Mouse (Mus musculus) heart, adult 8-10 months (tissue): Measurements from ENCODE around the gene Prkch. TPM values are rescaled to one million over a fixed set of nuclear protein-coding genes. Genes with fewer than 3 reads are reported as not detected.

Experiments
- DNase-seq: peaks from one replicate; pipeline ENCODE4 v3.0.0; 2022; ENCODE audit warnings: low spot score
- total RNA-seq, 4 experiments: library from RNA; stranded (reverse); gene quantifications; 2 replicates each; pipeline ENCODE4 v1.2.4; 2022

Prkch gene
- total RNA-seq, 4 experiments from 2014 or later: 14.1 to 19.8 (median 15.4) TPM

- no peak for DNase-seq
These were observed 170.0 kb downstream of the Prkch start for GRCm38 (mm10) chr12:73754476-73755150.

GRCm38 (mm10) chr12:73755646-73756045 lies 171.1 kb downstream of the Prkch start:
- DNase-seq: no peak

GRCm38 (mm10) chr12:73756527-73756926 lies 171.9 kb downstream of the Prkch start:
- no peak for DNase-seq

- no peak for DNase-seq
These were observed 177.4 kb downstream of the Prkch start for GRCm38 (mm10) chr12:73762001-73762400.

- DNase-seq: no peak
These were observed 178.2 kb downstream of the Prkch start for GRCm38 (mm10) chr12:73762762-73763161.

GRCm38 (mm10) chr12:73764649-73765525 lies 180.3 kb downstream of the Prkch start:
- peak; percentile 27 for DNase-seq

GRCm38 (mm10) chr12:73766152-73766551 lies 181.6 kb downstream of the Prkch start:
- DNase-seq: no peak

GRCm38 (mm10) chr12:73768788-73769187 lies 184.2 kb downstream of the Prkch start:
- DNase-seq: no peak

- peak; percentile 61 for DNase-seq
These were observed 184.9 kb downstream of the Prkch start for GRCm38 (mm10) chr12:73769536-73769935.

- DNase-seq: no peak
These were observed 186.2 kb downstream of the Prkch start for GRCm38 (mm10) chr12:73770771-73771170.

GRCm38 (mm10) chr12:73774793-73775385 lies 190.3 kb downstream of the Prkch start:
- DNase-seq: peak; percentile 43

GRCm38 (mm10) chr12:73776401-73776945 lies 191.9 kb downstream of the Prkch start:
- no peak for DNase-seq

- DNase-seq: no peak
These were observed 193.1 kb downstream of the Prkch start for GRCm38 (mm10) chr12:73777673-73778072.

GRCm38 (mm10) chr12:73779332-73780231 lies 195.0 kb downstream of the Prkch start:
- DNase-seq: peak; percentile 75

- DNase-seq: peak; percentile 61
These were observed 196.9 kb downstream of the Prkch start for GRCm38 (mm10) chr12:73781425-73782032.

GRCm38 (mm10) chr12:73786909-73787308 lies 202.3 kb downstream of the Prkch start:
- DNase-seq: peak; percentile 85

- DNase-seq: no peak
These were observed 204.3 kb downstream of the Prkch start for GRCm38 (mm10) chr12:73788850-73789249.

GRCm38 (mm10) chr12:73790571-73791108 lies 206.0 kb downstream of the Prkch start:
- peak; percentile 73 for DNase-seq

GRCm38 (mm10) chr12:73793216-73793615 lies 208.6 kb downstream of the Prkch start:
- no peak for DNase-seq

GRCm38 (mm10) chr12:73793744-73794143 lies 209.1 kb downstream of the Prkch start:
- peak; percentile 53 for DNase-seq
